Mouse (Mus musculus): ENCODE data around the gene Atf1. TPM values are rescaled to one million over a fixed set of nuclear protein-coding genes. Genes with fewer than 3 reads are reported as not detected.
"Not testable (repeated sequence)": the region's sequence is repeated elsewhere in the genome, so short reads cannot be mapped to it uniquely, and the experiment has no call there.

Atf1 gene
- total RNA-seq, 2 experiments from 2014 or later = 86.2 to 89.7 TPM

DNA sequence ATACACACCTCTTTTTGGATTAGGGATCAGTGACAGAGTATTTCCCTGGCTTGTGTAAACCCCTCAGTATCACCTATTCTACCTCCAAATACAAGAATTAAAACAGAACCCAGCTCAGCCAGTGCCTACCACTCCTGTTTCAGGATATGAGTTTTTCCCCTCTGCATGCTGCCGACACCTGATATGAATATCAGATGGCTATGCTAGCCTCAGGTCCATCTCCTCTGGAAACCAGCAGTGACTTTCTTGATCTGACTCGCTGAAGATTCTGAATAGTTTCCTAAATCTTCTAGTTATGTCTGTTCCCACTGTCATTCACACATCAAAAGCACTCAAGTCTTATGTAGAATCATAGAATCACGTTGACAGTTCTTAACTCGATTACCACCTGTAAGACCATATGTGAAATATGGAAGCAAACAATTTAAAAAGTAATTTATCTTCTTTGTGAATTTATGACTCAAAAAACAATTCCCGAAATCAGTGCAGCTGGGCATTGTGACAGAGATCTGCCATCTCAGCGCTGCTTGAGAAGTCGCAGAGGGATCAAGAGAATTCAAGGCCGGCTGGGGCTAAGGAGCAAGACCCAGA is 75.9 kb downstream of the Atf1 start:
- DNase-seq (ENCODE audit: low spot score in 2 of 2) = no peak

GRCm38 (mm10) chr15:100304019-100304991 is 76.7 kb downstream of the Atf1 start, which contains the start of gene Mettl7a1:
Gene Mettl7a1, plus strand, starts transcription at chr15:100304140.
- DNase-seq (ENCODE audit: low spot score in 2 of 2) = peak; percentile 45 to 59

- no peak for DNase-seq (ENCODE audit: low spot score in 2 of 2)
These were observed 78.6 kb downstream of the Atf1 start for GRCm38 (mm10) chr15:100306201-100306600.

GRCm38 (mm10) chr15:100307438-100308096 is 79.9 kb downstream of the Atf1 start:
- DNase-seq (ENCODE audit: low spot score in 2 of 2) = not testable (repeated sequence)

Other genes with a start within 250 kb of the Atf1 start
- 10 to 100 TPM; 32.2 to 33.0 TPM for gene Dip2b, start 189.2 kb upstream of the Atf1 start, total RNA-seq (2021)
- gene Tmprss12, start 53.0 kb downstream of the Atf1 start, total RNA-seq (2021) = not detected
- gene Mettl7a1, start 76.3 kb downstream of the Atf1 start, total RNA-seq (2021) = 10 to 100 TPM; 32.4 to 34.0 TPM
- under 1 TPM in 1 of 2 experiments, not detected in 1; 0.50 TPM for gene Mettl7a3, start 107.1 kb downstream of the Atf1 start, total RNA-seq (2021)
- 1 to 10 TPM in 1 of 2 experiments, under 1 TPM in 1; 0.90 to 1.2 TPM for gene Methig1, start 125.3 kb downstream of the Atf1 start, total RNA-seq (2021)
- under 1 TPM; 0.40 to 0.73 TPM for gene Mettl7a2, start 125.4 kb downstream of the Atf1 start, total RNA-seq (2021)
- gene Higd1c, start 136.7 kb downstream of the Atf1 start, total RNA-seq (2021) = under 1 TPM; 0.73 to 0.79 TPM
- gene Gm5475, start 194.3 kb downstream of the Atf1 start, total RNA-seq (2021) = under 1 TPM; 0.23 to 0.59 TPM
- 10 to 100 TPM; 73.1 to 89.5 TPM for gene Slc11a2, start 197.3 kb downstream of the Atf1 start, total RNA-seq (2021)
- 100 to 1,000 TPM in 1 of 2 experiments, 10 to 100 TPM in 1; 93.9 to 111 TPM for gene Letmd1, start 241.2 kb downstream of the Atf1 start, total RNA-seq (2021)